Mouse (Mus musculus) MEL (cell line): ENCODE measurements around the gene Khnyn.

Experiments used
- BHLHE40 ChIP-seq: IDR thresholded peaks from 2 replicates; pipeline ENCODE4 v1.6.1; 2012; ENCODE audit warnings: low read depth, mild to moderate bottlenecking, inconsistent platforms, low read length, improper control_type of control experiment, borderline replicate concordance
- CHD1 ChIP-seq: IDR thresholded peaks from 2 replicates; pipeline ENCODE4 v1.6.1; 2012; ENCODE audit warnings: low read depth, mild to moderate bottlenecking, inconsistent platforms, low read length, improper control_type of control experiment
- CHD2 ChIP-seq: IDR thresholded peaks from 2 replicates; pipeline ENCODE4 v1.6.1; 2011; ENCODE audit warnings: low read length, improper control_type of control experiment
- CTCF ChIP-seq, 3 experiments: IDR thresholded peaks in 2 of 3; conservative IDR thresholded peaks in 1 of 3; 2 replicates each; pipeline ENCODE4 v1.5.1; 2011 to 2012; ENCODE audit warnings: low read length in 3 of 3, low read depth in 2 of 3, mild to moderate bottlenecking in 2 of 3, improper control_type of control experiment in 1 of 3, inconsistent platforms in 1 of 3, mixed read lengths in 1 of 3, moderate library complexity in 1 of 3; ENCODE audit not compliant: control insufficient read depth in 1 of 3, insufficient read depth in 1 of 3, poor library complexity in 1 of 3, severe bottlenecking in 1 of 3
- MAFK ChIP-seq: IDR thresholded peaks from 2 replicates; pipeline ENCODE4 v1.6.1; 2011; ENCODE audit warnings: low read depth, mild to moderate bottlenecking, low read length, improper control_type of control experiment, borderline replicate concordance
- MEF2A ChIP-seq: IDR thresholded peaks from 2 replicates; pipeline ENCODE4 v1.6.1; 2014; ENCODE audit warnings: low read depth, mild to moderate bottlenecking, inconsistent platforms, low read length, improper control_type of control experiment; ENCODE audit not compliant: poor library complexity, insufficient replicate concordance, severe bottlenecking; ENCODE audit errors: extremely low read depth
- NRF1 ChIP-seq: IDR thresholded peaks from 2 replicates; pipeline ENCODE4 v1.6.1; 2014; ENCODE audit warnings: low read depth, mild to moderate bottlenecking, inconsistent platforms, low read length, improper control_type of control experiment, moderate library complexity; ENCODE audit not compliant: poor library complexity, insufficient read depth, severe bottlenecking
- POLR2A ChIP-seq, 2 experiments: IDR thresholded peaks; 2 replicates each; pipeline ENCODE4 v1.6.1; 2011 to 2012; ENCODE audit warnings: low read length in 2 of 2, mild to moderate bottlenecking in 2 of 2, control low read depth in 1 of 2, improper control_type of control experiment in 1 of 2, low read depth in 1 of 2, moderate library complexity in 1 of 2; ENCODE audit not compliant: control insufficient read depth in 1 of 2, insufficient read depth in 1 of 2, poor library complexity in 1 of 2
- RCOR1 ChIP-seq: IDR thresholded peaks from 2 replicates; pipeline ENCODE4 v1.6.1; 2012; ENCODE audit warnings: low read depth, mild to moderate bottlenecking, inconsistent platforms, low read length, improper control_type of control experiment
- SIN3A ChIP-seq: IDR thresholded peaks from 2 replicates; pipeline ENCODE4 v1.6.1; 2012; ENCODE audit warnings: low read length, improper control_type of control experiment, inconsistent platforms
- SMC3 ChIP-seq: IDR thresholded peaks from 2 replicates; pipeline ENCODE4 v1.6.1; 2011; ENCODE audit warnings: low read depth, low read length, improper control_type of control experiment
- TCF12 ChIP-seq: IDR thresholded peaks from 2 replicates; pipeline ENCODE4 v1.6.1; 2014; ENCODE audit warnings: low read depth, mild to moderate bottlenecking, inconsistent platforms, low read length, improper control_type of control experiment, moderate library complexity
- USF1 ChIP-seq: IDR thresholded peaks from 2 replicates; pipeline ENCODE4 v1.6.1; 2014; ENCODE audit warnings: low read depth, mild to moderate bottlenecking, inconsistent platforms, low read length, improper control_type of control experiment, moderate library complexity
- ZNF384 ChIP-seq: IDR thresholded peaks from 2 replicates; pipeline ENCODE4 v1.6.1; 2012; ENCODE audit warnings: low read depth, mild to moderate bottlenecking, inconsistent platforms, low read length, improper control_type of control experiment

- TF ChIP-seq CTCF (IDR thresholded peaks at IDR 0.05 in 2 of 3, conservative IDR thresholded peaks at IDR 0.05 in 1 of 3; ENCODE audit: control insufficient read depth in 1 of 3, insufficient read depth in 1 of 3, low read depth in 2 of 3, low read length in 3 of 3, poor library complexity in 1 of 3, severe bottlenecking in 1 of 3): no peak
- TF ChIP-seq POLR2A (IDR thresholded peaks at IDR 0.05; ENCODE audit: control insufficient read depth in 1 of 2, insufficient read depth in 1 of 2, low read depth in 1 of 2, low read length in 2 of 2, poor library complexity in 1 of 2): no peak
- no peak for TF ChIP-seq MAFK
- no peak for TF ChIP-seq CHD1
- TF ChIP-seq MEF2A: no peak
- TF ChIP-seq SIN3A: no peak
- TF ChIP-seq USF1: no peak
- TF ChIP-seq BHLHE40: no peak
- TF ChIP-seq SMC3: no peak
- TF ChIP-seq CHD2: no peak
- TF ChIP-seq TCF12: no peak
- TF ChIP-seq ZNF384: no peak
- no peak for TF ChIP-seq NRF1
- no peak for TF ChIP-seq RCOR1
These were observed 48.8 kb downstream of the Khnyn start for GRCm38 (mm10) chr14:55933586-55933985.
